Mouse (Mus musculus) heart, postnatal 0 days (tissue): Measurements from ENCODE around the gene Hspb1. TPM values are rescaled to one million over a fixed set of nuclear protein-coding genes. Genes with fewer than 3 reads are reported as not detected.

Source experiments
- ATAC-seq: fragments of 200-750 bp; cut with Nextera tagmentation; 2 replicates; pipeline ENCODE4 v1.8.0; 2017; ENCODE audit warnings: low read depth, moderate number of reproducible peaks, moderate library complexity; ENCODE audit not compliant: insufficient read depth
- DNase-seq: peaks from one replicate; pipeline ENCODE4 v3.0.0-alpha.2; 2016; ENCODE audit warnings: low spot score
- H3K27ac ChIP-seq: fragments of 300-500 bp; sonication (generic); 2 replicates; pipeline ENCODE4 v1.5.1; 2014; ENCODE audit warnings: low read depth, mild to moderate bottlenecking
- H3K27me3 ChIP-seq: fragments of 300-500 bp; sonication (generic); 2 replicates; pipeline ENCODE4 v1.6.1; 2014; ENCODE audit warnings: low read length, mixed read lengths; ENCODE audit not compliant: control insufficient read depth, insufficient read depth
- H3K36me3 ChIP-seq: fragments of 300-500 bp; sonication (generic); replicated peaks from 2 replicates; pipeline ENCODE4 v1.6.1; 2014; ENCODE audit warnings: low read length, mixed read lengths; ENCODE audit not compliant: control insufficient read depth, insufficient read depth
- H3K4me1 ChIP-seq: fragments of 300-500 bp; sonication (generic); 2 replicates; pipeline ENCODE4 v1.6.1; 2014; ENCODE audit warnings: antibody characterized with exemption; ENCODE audit not compliant: control insufficient read depth, insufficient read depth
- H3K4me2 ChIP-seq: fragments of 300-500 bp; sonication (generic); 2 replicates; pipeline ENCODE4 v1.6.1; 2014; ENCODE audit warnings: low read depth, mild to moderate bottlenecking, low read length, moderate library complexity
- H3K4me3 ChIP-seq: fragments of 300-500 bp; sonication (generic); 2 replicates; pipeline ENCODE4 v1.5.1; 2014; ENCODE audit warnings: low read depth, low read length
- H3K9ac ChIP-seq: fragments of 300-500 bp; sonication (generic); replicated peaks from 2 replicates; pipeline ENCODE4 v1.6.1; 2014; ENCODE audit warnings: low read depth, low read length, mixed read lengths
- H3K9me3 ChIP-seq: fragments of 300-500 bp; sonication (generic); replicated peaks from 2 replicates; pipeline ENCODE4 v1.6.1; 2016; ENCODE audit warnings: low read length; ENCODE audit not compliant: control insufficient read depth
- CTCF ChIP-seq: IDR thresholded peaks from 2 replicates; pipeline ENCODE4 v1.5.1; 2016; ENCODE audit warnings: antibody characterized with exemption, control low read depth, low read depth
- EP300 ChIP-seq: IDR thresholded peaks from 2 replicates; pipeline ENCODE4 v1.6.1; 2016; ENCODE audit warnings: antibody characterized with exemption, low read depth
- WGBS: fragments of 180-500 bp; shearing (Covaris S2); extraction: QIAGEN DNeasy Blood & Tissue Kit; methylation state at CpG from one replicate; pipeline ENCODE4 v1.1.7; 2014; 5-methylcytosine and 5-hydroxymethylcytosine counted together
- polyA plus RNA-seq: library from polyadenylated mRNA; unstranded; fragments of >200 nt; fragmentation: Nextera tagmentation; extraction: Ambion mirVana; gene quantifications from 2 replicates; pipeline ENCODE4 v1.2.1, GENCODE M21; 2015
- total RNA-seq: library from RNA; depleted of rRNA; stranded (reverse); fragments of >200 nt; gene quantifications from 2 replicates; pipeline ENCODE4 v1.2.3, GENCODE M21; 2014; ENCODE audit warnings: low replicate concordance

The Hspb1 gene
- total and polyA plus RNA-seq, 2 experiments from 2014 or later, result 1,039 to 1,316 TPM

DNA sequence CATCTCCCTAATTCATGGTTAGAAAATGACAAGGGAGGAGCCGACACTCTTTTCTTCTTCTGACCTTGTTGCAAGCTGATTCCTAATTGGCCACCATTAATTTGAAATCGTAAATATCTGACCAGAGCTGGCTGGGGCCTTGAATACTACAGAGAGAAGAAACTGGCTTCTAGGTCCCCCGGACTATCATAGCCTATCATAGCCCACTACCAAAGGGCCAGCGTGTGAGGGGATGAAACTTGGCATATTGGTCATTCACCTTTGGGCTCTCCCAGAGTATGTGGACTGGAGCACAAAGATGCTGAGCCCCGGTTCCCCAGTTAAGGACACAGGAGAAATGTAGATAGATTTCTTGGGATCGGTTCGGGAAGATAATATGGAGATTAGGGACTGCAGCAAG, 15.3 kb downstream of the Hspb1 start:
- TF ChIP-seq EP300 (no peak), CTCF (no peak)
- Histone ChIP-seq H3K36me3 (0 out of 2 replicates have a peak, but pooled peaks cover 6% of the 10 kb centered on the region), H3K4me3 (peak overlapping the region; percentile 42), H3K27me3 (no peaks in the 10 kb centered on the region), H3K4me2 (peak overlapping the region; percentile 67), H3K9me3 (no peaks in the 10 kb centered on the region), H3K9ac (no peak overlapping the region), H3K4me1 (peaks cover 21% of the 10 kb centered on the region), H3K27ac (peak overlapping the region; percentile 37; the same call in 1 of the 2 replicates)
- 32% methylated on average over 7 of the region's 7 CpGs for WGBS
- ATAC-seq (no peak), DNase-seq (no peak)

DNA sequence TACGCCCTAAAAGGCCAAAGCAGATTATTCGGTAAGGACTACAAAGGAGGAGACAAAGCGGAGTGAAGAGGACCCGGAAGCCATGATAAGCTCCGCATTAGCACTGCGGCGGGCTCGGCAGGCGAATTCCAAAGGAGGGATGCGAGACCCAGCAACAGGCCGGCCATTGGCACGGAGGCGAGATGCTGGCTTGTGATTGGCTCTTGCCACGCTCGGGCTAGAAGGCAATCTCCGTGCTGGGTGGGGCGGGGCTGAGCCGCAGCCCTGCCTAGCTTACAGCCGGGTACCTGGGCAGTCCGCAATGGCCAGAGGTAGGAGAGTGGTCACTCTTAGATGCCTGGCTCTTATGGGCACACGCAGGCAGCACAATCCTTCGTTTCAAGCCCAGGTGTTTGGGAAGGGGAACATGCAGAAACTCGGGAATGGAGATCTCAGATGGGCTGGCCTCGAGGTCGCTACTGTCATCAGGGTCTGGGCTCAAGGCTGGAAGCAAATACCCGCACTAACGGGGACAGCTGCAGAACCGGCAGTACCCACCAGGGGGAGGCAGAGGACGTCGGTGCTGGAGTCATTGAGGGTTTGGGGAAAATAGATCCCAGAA, 15.9 kb downstream of the Hspb1 start:
- Histone ChIP-seq H3K9ac (no peak overlapping the region), H3K36me3 (0 out of 2 replicates have a peak, but pooled peaks cover 6% of the 10 kb centered on the region), H3K4me3 (peak overlapping the region; percentile 42), H3K9me3 (no peaks in the 10 kb centered on the region), H3K27ac (peak overlapping the region; percentile 64; the same call in 1 of the 2 replicates), H3K4me1 (peaks cover 21% of the 10 kb centered on the region), H3K27me3 (no peaks in the 10 kb centered on the region), H3K4me2 (peak overlapping the region; percentile 67)
- DNase-seq, result peak; percentile 83
- ATAC-seq, result peak; percentile 90
- TF ChIP-seq EP300 (no peak), CTCF (peak; percentile 97)
- WGBS, result 2% methylated on average over 30 of the region's 30 CpGs

DNA sequence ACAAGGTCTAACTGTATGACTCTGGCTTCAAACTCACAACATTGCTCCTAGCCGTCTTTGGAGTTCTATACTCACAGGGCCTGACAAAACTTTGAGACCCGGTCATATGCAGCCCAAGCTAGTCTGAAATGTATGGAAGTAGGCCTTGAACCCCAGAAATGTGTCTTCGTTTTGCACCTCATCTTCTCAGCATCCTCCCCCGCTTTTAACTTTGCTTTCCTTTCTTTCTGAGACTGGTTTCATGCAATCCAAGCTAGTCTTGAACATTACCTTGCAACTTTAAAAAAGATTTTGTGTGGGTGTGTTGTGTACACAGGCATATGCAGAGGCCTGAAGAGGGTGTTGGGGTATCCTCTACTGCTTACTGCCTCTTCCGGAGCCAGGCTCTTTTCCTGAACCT, 16.5 kb downstream of the Hspb1 start:
- TF ChIP-seq EP300 (no peak), CTCF (no peak)
- H3K9ac ChIP-seq, result no peak overlapping the region
- H3K27ac ChIP-seq, result peak overlapping the region; percentile 64; the same call in 1 of the 2 replicates
- no peak overlapping the region for H3K4me3 ChIP-seq
- ATAC-seq, result no peak
- H3K4me2 ChIP-seq, result peak overlapping the region; percentile 67; the same call in 1 of the 2 replicates
- no peak for DNase-seq
- no peaks in the 10 kb centered on the region for H3K27me3 ChIP-seq
- H3K9me3 ChIP-seq, result no peaks in the 10 kb centered on the region
- 62% methylated on average over 5 of the region's 5 CpGs for WGBS
- H3K4me1 ChIP-seq, result peaks cover 21% of the 10 kb centered on the region
- H3K36me3 ChIP-seq, result peaks cover 10% of the 10 kb centered on the region

DNA sequence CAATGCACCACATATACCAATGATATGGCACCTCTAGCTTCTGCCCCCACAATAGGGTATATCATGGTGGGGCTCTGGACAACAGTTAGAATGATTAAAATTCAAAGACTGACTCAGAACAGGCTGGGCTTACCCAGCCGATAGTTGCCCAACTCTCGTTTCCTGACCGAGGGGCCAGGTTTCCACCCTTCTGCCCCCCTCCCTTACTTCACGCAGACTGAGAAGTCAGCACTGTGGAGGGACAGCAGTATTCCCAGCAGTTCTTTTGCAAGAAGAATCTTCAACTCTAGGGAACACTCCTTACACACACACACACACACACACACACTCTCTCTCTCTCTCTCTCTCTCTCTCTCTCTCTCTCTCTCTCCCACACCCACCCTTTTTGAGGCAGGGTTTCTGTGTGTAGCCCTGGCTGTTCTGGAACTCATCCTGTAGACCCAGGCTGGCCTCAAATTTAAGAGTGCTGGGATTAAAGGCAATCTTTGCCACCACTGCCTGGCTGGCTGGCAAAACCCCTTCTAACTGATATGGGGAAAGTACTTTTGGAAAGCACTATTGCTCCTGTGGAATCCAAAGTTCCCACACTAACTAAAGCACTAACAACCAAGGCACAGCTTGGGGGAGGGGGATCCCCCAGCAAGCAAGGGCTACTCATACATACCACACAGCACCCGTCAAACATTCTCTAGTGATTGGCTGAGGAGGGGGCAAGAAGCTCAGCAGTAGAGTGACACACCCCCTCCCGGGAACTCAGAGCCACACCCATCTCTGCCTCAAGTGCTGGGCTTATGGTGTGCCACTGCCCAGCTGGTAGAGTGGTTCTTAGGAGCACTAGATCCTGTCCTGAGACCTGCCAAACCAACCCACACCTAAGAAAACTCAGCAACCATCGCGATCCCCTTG, 17.9 kb downstream of the Hspb1 start:
- Histone ChIP-seq H3K9ac (no peak overlapping the region), H3K27ac (peak overlapping the region; percentile 75), H3K4me1 (peaks cover 21% of the 10 kb centered on the region), H3K4me2 (no peak overlapping the region), H3K27me3 (no peaks in the 10 kb centered on the region), H3K36me3 (peaks cover 23% of the 10 kb centered on the region), H3K4me3 (no peak overlapping the region), H3K9me3 (no peaks in the 10 kb centered on the region)
- DNase-seq (no peak), ATAC-seq (no peak)
- TF ChIP-seq EP300 (no peak), CTCF (no peak)
- WGBS, result 47% methylated on average over 8 of the region's 8 CpGs

DNA sequence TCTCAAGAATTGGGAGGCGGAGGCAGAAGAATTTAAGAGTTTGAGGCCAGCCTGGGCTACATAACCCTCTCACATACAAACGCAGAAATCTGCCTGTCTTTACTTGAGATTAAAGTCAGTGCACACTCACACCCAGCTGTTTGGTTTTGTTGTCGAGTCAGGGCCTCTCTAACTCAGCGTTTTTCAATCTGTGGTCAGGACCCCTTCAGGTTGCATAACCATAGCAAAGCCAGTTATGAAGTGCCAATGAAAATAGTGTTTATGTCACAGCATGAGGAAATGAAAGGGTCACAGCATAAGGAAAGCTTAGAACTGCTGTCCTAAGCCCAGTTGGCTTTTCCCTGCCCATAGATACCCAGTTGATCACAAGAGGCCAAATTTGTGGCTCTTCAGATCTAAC, 19.1 kb downstream of the Hspb1 start:
- ATAC-seq, result no peak
- Histone ChIP-seq H3K4me1 (peaks cover 25% of the 10 kb centered on the region), H3K4me3 (no peak overlapping the region), H3K9me3 (no peaks in the 10 kb centered on the region), H3K4me2 (no peak overlapping the region), H3K9ac (no peak overlapping the region), H3K27ac (peak overlapping the region; percentile 75), H3K27me3 (no peaks in the 10 kb centered on the region), H3K36me3 (peaks cover 36% of the 10 kb centered on the region)
- DNase-seq, result no peak
- TF ChIP-seq CTCF (no peak), EP300 (no peak)
- 69% methylated on average over 4 of the region's 4 CpGs for WGBS
